In the genomic region with DNA sequence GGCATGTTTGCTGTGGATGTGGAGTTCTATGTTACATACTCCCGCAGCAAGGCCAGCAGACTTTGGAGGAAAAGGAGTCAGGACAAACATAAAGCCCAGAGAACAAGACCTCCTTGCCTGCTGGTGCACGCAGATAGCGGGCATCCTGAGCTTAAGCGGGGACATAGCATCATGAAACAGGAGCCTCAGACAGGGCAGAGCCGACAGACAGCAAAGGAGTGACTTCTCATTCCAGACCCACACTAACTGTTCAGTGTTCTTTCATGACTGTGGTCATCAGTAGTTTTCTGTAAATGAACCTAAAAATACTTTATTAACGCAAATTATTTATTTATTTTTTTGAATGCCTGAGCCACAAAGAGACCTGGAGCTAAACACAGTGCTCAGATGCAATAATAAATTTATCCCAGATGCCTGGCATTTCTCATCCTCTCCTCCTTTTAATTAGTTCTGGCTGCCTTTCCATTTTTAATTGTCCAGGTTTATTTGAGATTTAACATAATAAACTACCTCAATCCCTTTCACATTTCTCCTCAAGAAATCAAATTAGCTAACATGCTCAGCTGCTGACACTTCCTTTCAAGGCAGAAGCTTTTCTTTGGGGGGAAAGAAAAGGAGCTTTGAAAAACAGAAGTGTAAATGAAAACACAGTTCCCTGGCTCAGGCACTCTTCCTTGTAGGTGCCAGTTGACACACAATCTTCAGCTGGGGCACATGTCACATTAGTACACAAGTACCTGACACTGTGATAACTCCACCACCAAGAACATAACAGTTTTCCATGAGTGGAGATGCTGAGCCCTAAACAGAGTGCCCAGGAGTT, we compare ENCODE assay signal across 18 mouse cellular contexts.
A peak's percentile ranks its signal among the peaks of the same experiment; 100 is the strongest.
DNase-seq lines count a peak whose midpoint lies in the region; ATAC-seq and TF ChIP-seq lines count a peak whose summit lies in the region.
"Had no signal": no experiment of that assay in that cellular context is flagged by ENCODE, and none has a peak within 500 bp of the region (broad histone marks: within the 10 kb centered on the region; RNA-seq: fewer than 3 reads in every experiment).

No protein-coding gene starts in this region.

- H3K27ac ChIP-seq in forebrain, embryonic 14.5 days (ENCODE audit: low read depth, low read length): peak overlapping the region; percentile 57; the same call in 1 of the 2 replicates
- H3K27ac ChIP-seq in forebrain, embryonic 10.5 days: no peak overlapping the region
- H3K27ac ChIP-seq in forebrain, embryonic 16.5 days (ENCODE audit: low read length): no peak overlapping the region
- no peak overlapping the region for H3K27ac ChIP-seq in forebrain, postnatal 0 days (ENCODE audit: low read depth, low read length)
- no peak overlapping the region for H3K27ac ChIP-seq in liver, embryonic 11.5 days (ENCODE audit: low read depth, low read length)
- no peak overlapping the region for H3K27ac ChIP-seq in midbrain, postnatal 0 days (ENCODE audit: low read depth, low read length)
- H3K27ac ChIP-seq: embryonic facial prominence, embryonic 10.5 days; embryonic facial prominence, embryonic 12.5 days had no signal

- TF ChIP-seq CTCF in forebrain, postnatal 0 days (IDR thresholded peaks at IDR 0.05; ENCODE audit: low read depth): no peak
- no peak for TF ChIP-seq CTCF in midbrain, postnatal 0 days (IDR thresholded peaks at IDR 0.05)

- no peaks in the 10 kb centered on the region for H3K27me3 ChIP-seq in forebrain, embryonic 14.5 days (replicated peaks; ENCODE audit: control insufficient read depth, insufficient read depth, low read length)
- H3K27me3 ChIP-seq in forebrain, embryonic 10.5 days (ENCODE audit: poor library complexity, severe bottlenecking): no peaks in the 10 kb centered on the region
- no peaks in the 10 kb centered on the region for H3K27me3 ChIP-seq in forebrain, embryonic 16.5 days (replicated peaks; ENCODE audit: control insufficient read depth, insufficient read depth, low read length)
- no peaks in the 10 kb centered on the region for H3K27me3 ChIP-seq in forebrain, postnatal 0 days (ENCODE audit: insufficient read depth, low read length)
- no peaks in the 10 kb centered on the region for H3K27me3 ChIP-seq in liver, embryonic 11.5 days (replicated peaks; ENCODE audit: control insufficient read depth, insufficient read depth, low read length)
- no peaks in the 10 kb centered on the region for H3K27me3 ChIP-seq in midbrain, postnatal 0 days (ENCODE audit: insufficient read depth, low read length)
- H3K27me3 ChIP-seq: embryonic facial prominence, embryonic 12.5 days had no signal

- whole genome bisulfite sequencing in forebrain, embryonic 14.5 days: 53% methylated on average over 6 of the region's 6 CpGs
- WGBS in forebrain, embryonic 10.5 days: 89% methylated on average over 6 of the region's 6 CpGs
- 51% methylated on average over 6 of the region's 6 CpGs for WGBS in forebrain, embryonic 16.5 days
- 49% methylated on average over 6 of the region's 6 CpGs for WGBS in forebrain, postnatal 0 days
- 79% methylated on average over 6 of the region's 6 CpGs for WGBS in liver, embryonic 11.5 days
- WGBS in midbrain, postnatal 0 days: 81% methylated on average over 6 of the region's 6 CpGs

- H3K9ac ChIP-seq in forebrain, embryonic 14.5 days (ENCODE audit: low read length): no peak overlapping the region
- H3K9ac ChIP-seq in forebrain, embryonic 16.5 days (replicated peaks; ENCODE audit: low read depth, low read length): no peak overlapping the region
- H3K9ac ChIP-seq in forebrain, postnatal 0 days: no peak overlapping the region
- H3K9ac ChIP-seq in liver, embryonic 11.5 days (ENCODE audit: low read depth, low read length): no peak overlapping the region
- no peak overlapping the region for H3K9ac ChIP-seq in midbrain, postnatal 0 days (replicated peaks; ENCODE audit: low read length, poor library complexity, severe bottlenecking)
- H3K9ac ChIP-seq: embryonic facial prominence, embryonic 12.5 days had no signal

- no peak overlapping the region for H3K4me3 ChIP-seq in forebrain, embryonic 14.5 days (ENCODE audit: low read depth, low read length)
- H3K4me3 ChIP-seq in forebrain, embryonic 10.5 days: no peak overlapping the region
- H3K4me3 ChIP-seq in forebrain, embryonic 16.5 days (replicated peaks; ENCODE audit: low read length): no peak overlapping the region
- no peak overlapping the region for H3K4me3 ChIP-seq in forebrain, postnatal 0 days (ENCODE audit: low read depth, low read length)
- no peak overlapping the region for H3K4me3 ChIP-seq in liver, embryonic 11.5 days (ENCODE audit: low read depth, low read length)
- no peak overlapping the region for H3K4me3 ChIP-seq in midbrain, postnatal 0 days (ENCODE audit: low read depth, low read length)
- H3K4me3 ChIP-seq: embryonic facial prominence, embryonic 10.5 days; embryonic facial prominence, embryonic 12.5 days had no signal

- H3K4me1 ChIP-seq in forebrain, embryonic 14.5 days (ENCODE audit: control insufficient read depth, insufficient read depth, low read length): no peaks in the 10 kb centered on the region
- no peaks in the 10 kb centered on the region for H3K4me1 ChIP-seq in forebrain, embryonic 10.5 days
- peaks cover 3% of the 10 kb centered on the region; the same call in 1 of the 2 replicates for H3K4me1 ChIP-seq in forebrain, embryonic 16.5 days (replicated peaks; ENCODE audit: control insufficient read depth, insufficient read depth, low read length)
- no peaks in the 10 kb centered on the region for H3K4me1 ChIP-seq in forebrain, postnatal 0 days (ENCODE audit: insufficient read depth)
- H3K4me1 ChIP-seq in liver, embryonic 11.5 days (replicated peaks; ENCODE audit: control insufficient read depth, insufficient read depth, low read length): no peaks in the 10 kb centered on the region
- no peaks in the 10 kb centered on the region; the same call in 1 of the 2 replicates for H3K4me1 ChIP-seq in midbrain, postnatal 0 days (ENCODE audit: insufficient read depth, low read length)
- H3K4me1 ChIP-seq: embryonic facial prominence, embryonic 12.5 days had no signal

- H3K4me2 ChIP-seq in forebrain, embryonic 14.5 days (ENCODE audit: low read length): no peak overlapping the region
- H3K4me2 ChIP-seq in forebrain, embryonic 16.5 days (ENCODE audit: low read length): no peak overlapping the region
- no peak overlapping the region for H3K4me2 ChIP-seq in forebrain, postnatal 0 days (ENCODE audit: low read depth)
- no peak overlapping the region for H3K4me2 ChIP-seq in liver, embryonic 11.5 days
- no peak overlapping the region for H3K4me2 ChIP-seq in midbrain, postnatal 0 days (ENCODE audit: low read depth, low read length, poor library complexity, severe bottlenecking)
- H3K4me2 ChIP-seq: embryonic facial prominence, embryonic 12.5 days had no signal

- H3K9me3 ChIP-seq in forebrain, embryonic 14.5 days (replicated peaks; ENCODE audit: control insufficient read depth, low read length): no peaks in the 10 kb centered on the region
- no peaks in the 10 kb centered on the region for H3K9me3 ChIP-seq in forebrain, embryonic 10.5 days
- H3K9me3 ChIP-seq in forebrain, embryonic 16.5 days (ENCODE audit: control insufficient read depth, low read length): no peaks in the 10 kb centered on the region
- no peaks in the 10 kb centered on the region for H3K9me3 ChIP-seq in forebrain, postnatal 0 days (ENCODE audit: low read length)
- no peaks in the 10 kb centered on the region for H3K9me3 ChIP-seq in liver, embryonic 11.5 days (ENCODE audit: control insufficient read depth, low read length)
- H3K9me3 ChIP-seq in midbrain, postnatal 0 days (ENCODE audit: low read length): no peaks in the 10 kb centered on the region
- H3K9me3 ChIP-seq: embryonic facial prominence, embryonic 10.5 days; embryonic facial prominence, embryonic 12.5 days had no signal

- peak; percentile 73 for ATAC-seq in forebrain, embryonic 14.5 days
- peak; percentile 66 for ATAC-seq in forebrain, embryonic 16.5 days
- no peak for ATAC-seq in forebrain, postnatal 0 days
- no peak for ATAC-seq in liver, embryonic 11.5 days (replicated peaks; ENCODE audit: low FRiP score)
- no peak for ATAC-seq in midbrain, postnatal 0 days (ENCODE audit: low FRiP score)

- DNase-seq in forebrain, embryonic 14.5 days (ENCODE audit: low spot score): peak; percentile 72
- no peak for DNase-seq in forebrain, embryonic 10.5 days (ENCODE audit: extremely low spot score, low spot score)
- no peak for DNase-seq in forebrain, postnatal 0 days
- DNase-seq in MN1 (ENCODE audit: low spot score): peak; percentile 82
- DNase-seq in Muller cell, postnatal 12 days (ENCODE audit: inconsistent ontology term): peak; percentile 64
- no peak for DNase-seq in liver, embryonic 11.5 days (ENCODE audit: low spot score)
- no peak for DNase-seq in midbrain, postnatal 0 days (ENCODE audit: low spot score)
- DNase-seq: adrenal gland, adult 2 months; adrenal gland, postnatal 10 days; adrenal gland, postnatal 25 days; cerebellum, adult 11-12 months; cerebellum, adult 2 months; cerebellum, adult 9-10 months; cerebellum, postnatal 10 days; cerebellum, postnatal 25 days had no signal

- H3K36me3 ChIP-seq in forebrain, embryonic 14.5 days (ENCODE audit: control insufficient read depth, insufficient read depth, low read length): no peaks in the 10 kb centered on the region
- H3K36me3 ChIP-seq in forebrain, embryonic 10.5 days (replicated peaks): no peaks in the 10 kb centered on the region
- H3K36me3 ChIP-seq in forebrain, embryonic 16.5 days (ENCODE audit: control insufficient read depth, insufficient read depth): no peaks in the 10 kb centered on the region
- no peaks in the 10 kb centered on the region for H3K36me3 ChIP-seq in forebrain, postnatal 0 days (ENCODE audit: insufficient read depth)
- H3K36me3 ChIP-seq in liver, embryonic 11.5 days (ENCODE audit: control insufficient read depth, insufficient read depth, low read length): no peaks in the 10 kb centered on the region
- H3K36me3 ChIP-seq in midbrain, postnatal 0 days (ENCODE audit: insufficient read depth, low read length): no peaks in the 10 kb centered on the region
- H3K36me3 ChIP-seq: embryonic facial prominence, embryonic 10.5 days; embryonic facial prominence, embryonic 12.5 days had no signal

Comparison
In these comparisons a context has a peak if more than half of its experiments do, and no peak if none do; other contexts are left out.
1. ATAC-seq: peak in forebrain, embryonic 14.5 days (single experiment) and forebrain, embryonic 16.5 days (single experiment); none in forebrain, postnatal 0 days (single experiment), liver, embryonic 11.5 days (single experiment) and midbrain, postnatal 0 days (single experiment).
2. DNase-seq: peak in forebrain, embryonic 14.5 days (single experiment), MN1 (single experiment) and Muller cell, postnatal 12 days (single experiment); none in forebrain, embryonic 10.5 days (single experiment), forebrain, postnatal 0 days (single experiment), liver, embryonic 11.5 days (single experiment) and midbrain, postnatal 0 days (single experiment).